28 mouse cellular contexts compared by ENCODE assay signal in the genomic region with DNA sequence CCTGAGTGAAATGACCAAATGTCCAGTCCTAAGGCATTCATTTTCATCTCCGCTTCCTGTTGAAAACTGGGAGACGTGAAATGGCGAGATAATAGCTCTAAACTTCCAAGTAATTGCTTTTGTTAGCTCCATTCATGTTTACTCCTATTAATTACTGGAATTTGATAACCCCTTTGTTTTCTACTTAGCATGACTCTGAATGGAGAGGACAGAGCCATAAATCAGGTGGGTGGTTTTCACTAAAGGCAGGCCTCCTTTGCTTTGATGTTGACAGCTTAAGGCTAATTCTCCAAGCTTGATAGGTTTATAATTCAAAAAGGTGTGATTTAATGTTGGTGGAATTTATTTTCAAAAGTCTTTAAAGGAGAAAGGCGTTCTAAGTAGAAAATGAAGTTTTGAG.
"Had no signal": no experiment of that assay in that cellular context is flagged by ENCODE, and none has a peak within 500 bp of the region (broad histone marks: within the 10 kb centered on the region; RNA-seq: fewer than 3 reads in every experiment).

No protein-coding gene starts in this region.

- H3K36me3 ChIP-seq: heart, embryonic 10.5 days; heart, embryonic 12.5 days; hindbrain, embryonic 12.5 days; intestine, embryonic 15.5 days; kidney, embryonic 15.5 days; limb, embryonic 10.5 days; limb, embryonic 12.5 days; liver, embryonic 13.5 days had no signal

- ATAC-seq: hindbrain, embryonic 16.5 days; inflammation-experienced regulatory T-cells, adult 6 months; intestine, embryonic 15.5 days; intestine, postnatal 0 days had no signal

- H3K4me3 ChIP-seq: gastrocnemius, adult 2 months; heart, embryonic 10.5 days; heart, embryonic 12.5 days; hindbrain, embryonic 10.5 days; hindbrain, embryonic 12.5 days; intestine, embryonic 15.5 days; kidney, embryonic 15.5 days; layer of hippocampus, adult 2 months; left cerebral cortex, adult 2 months; limb, embryonic 10.5 days; limb, embryonic 12.5 days; liver, embryonic 13.5 days had no signal

- H3K9ac ChIP-seq: heart, embryonic 12.5 days; hindbrain, embryonic 12.5 days; hindbrain, embryonic 14.5 days; intestine, embryonic 15.5 days; kidney, embryonic 15.5 days; limb, embryonic 12.5 days; liver, embryonic 13.5 days had no signal

- H3K4me2 ChIP-seq: heart, embryonic 12.5 days; hindbrain, embryonic 12.5 days; hindbrain, embryonic 14.5 days; intestine, embryonic 15.5 days; kidney, embryonic 15.5 days; limb, embryonic 12.5 days; liver, embryonic 11.5 days; liver, embryonic 13.5 days had no signal

- H3K9me3 ChIP-seq: heart, embryonic 10.5 days; heart, embryonic 12.5 days; hindbrain, embryonic 10.5 days; hindbrain, embryonic 12.5 days; intestine, embryonic 15.5 days; kidney, embryonic 15.5 days; limb, embryonic 10.5 days; limb, embryonic 12.5 days; liver, embryonic 13.5 days had no signal

- DNase-seq: gastrocnemius, adult 2 months; gastrocnemius, postnatal 10 days; gastrocnemius, postnatal 25 days; heart, adult 18-20 months; heart, postnatal 10 days; heart, postnatal 4 days; kidney, adult 2 months; kidney, adult 9 months; kidney, postnatal 10 days; kidney, postnatal 25 days; kidney, postnatal 4 days; liver; liver, embryonic 13.5 days had no signal

- H3K27me3 ChIP-seq: heart, embryonic 12.5 days; hindbrain, embryonic 12.5 days; intestine, embryonic 15.5 days; kidney, embryonic 15.5 days; liver, embryonic 13.5 days had no signal

- H3K4me1 ChIP-seq: heart, embryonic 12.5 days; intestine, embryonic 15.5 days; liver, embryonic 13.5 days had no signal

- H3K27ac ChIP-seq: gastrocnemius, adult 2 months; heart, embryonic 10.5 days; hindbrain, embryonic 10.5 days; hindbrain, embryonic 12.5 days; hindbrain, embryonic 14.5 days; intestine, embryonic 15.5 days; kidney, embryonic 15.5 days; layer of hippocampus, adult 2 months; left cerebral cortex, adult 2 months; limb, embryonic 10.5 days; limb, embryonic 12.5 days; liver, embryonic 13.5 days had no signal
